Mouse (Mus musculus) spleen, postnatal 10 days (tissue): ENCODE measurements at regions not wholly inside any gene's neighbourhood (a gene's known extent, or its start where the extent isn't known, plus 50 kb on each side); places are given as distances from the start of the nearest gene placed in this dataset.
"Not testable (repeated sequence)": the region's sequence is repeated elsewhere in the genome, so short reads cannot be mapped to it uniquely, and the experiment has no call there.

Source experiments
- DNase-seq, 2 experiments: peaks; one replicate each; pipeline ENCODE4 v3.0.0; 2021 to 2022; ENCODE audit warnings: low spot score in 2 of 2

DNA sequence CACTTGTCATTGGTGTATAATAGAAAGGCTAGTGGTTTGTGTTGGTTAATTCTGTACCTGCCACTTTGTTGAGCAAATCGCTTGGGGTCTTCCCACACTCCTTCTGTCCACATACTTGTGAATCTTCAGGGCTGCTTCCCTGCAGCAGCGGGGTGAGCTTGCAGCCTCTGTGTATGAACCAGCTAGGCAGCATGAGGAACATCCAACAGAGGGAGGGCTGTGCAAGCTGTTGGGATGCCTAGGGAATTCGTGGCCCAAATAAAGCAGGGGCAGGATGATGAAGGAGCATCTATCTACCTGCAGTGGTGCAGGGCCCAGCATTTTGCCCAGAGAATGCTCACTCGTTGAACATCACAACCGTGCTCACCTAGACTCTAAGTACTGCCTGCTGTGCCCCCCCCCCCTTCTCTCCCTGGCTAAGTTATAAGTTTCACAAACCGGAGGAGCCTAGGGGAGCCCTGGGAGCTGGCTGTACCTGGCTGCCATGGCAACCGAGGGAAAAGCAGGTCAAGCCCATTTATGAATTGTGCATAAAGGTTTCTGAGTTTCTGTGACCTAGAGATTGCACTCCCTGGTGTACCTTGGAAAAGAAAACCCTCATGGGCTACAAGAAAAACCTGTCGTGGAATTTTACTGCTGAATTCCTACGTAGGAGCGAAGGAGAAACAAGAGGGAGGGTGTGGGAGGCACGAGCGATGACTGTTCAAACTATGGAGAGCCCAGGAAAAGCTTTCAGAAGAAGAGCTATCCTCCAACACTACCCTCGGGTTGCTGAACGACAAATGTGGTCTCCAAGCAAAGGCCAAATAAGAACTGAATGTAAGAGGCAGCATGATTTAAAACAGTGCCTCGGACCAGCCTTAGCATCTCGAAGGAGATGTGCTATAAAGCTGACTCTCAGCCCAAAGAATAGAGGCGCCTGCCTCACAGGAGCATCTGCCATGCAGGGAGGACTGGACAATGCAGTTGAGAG, 131.0 kb upstream of the Dapk1 start:
- DNase-seq: no peak

DNA sequence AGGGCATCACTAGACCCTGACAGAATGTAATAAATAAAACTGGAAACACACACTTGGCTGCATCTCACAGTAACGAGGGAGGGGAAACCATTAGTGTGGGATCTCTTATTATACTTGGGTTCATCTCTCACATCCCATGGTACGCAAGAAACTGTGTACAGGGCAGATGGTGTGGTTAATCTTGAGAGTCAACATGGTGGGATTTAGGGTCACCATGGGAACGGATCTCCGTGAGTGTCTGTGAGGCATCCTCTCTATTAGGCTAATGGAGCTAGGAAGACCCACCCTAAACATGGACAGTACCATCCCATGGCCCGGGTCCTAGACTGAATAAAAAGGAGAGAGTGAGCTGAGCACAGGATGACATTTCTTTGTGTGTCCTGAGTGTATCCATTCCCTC, 130.1 kb upstream of the Dapk1 start:
- DNase-seq: no peak

DNA sequence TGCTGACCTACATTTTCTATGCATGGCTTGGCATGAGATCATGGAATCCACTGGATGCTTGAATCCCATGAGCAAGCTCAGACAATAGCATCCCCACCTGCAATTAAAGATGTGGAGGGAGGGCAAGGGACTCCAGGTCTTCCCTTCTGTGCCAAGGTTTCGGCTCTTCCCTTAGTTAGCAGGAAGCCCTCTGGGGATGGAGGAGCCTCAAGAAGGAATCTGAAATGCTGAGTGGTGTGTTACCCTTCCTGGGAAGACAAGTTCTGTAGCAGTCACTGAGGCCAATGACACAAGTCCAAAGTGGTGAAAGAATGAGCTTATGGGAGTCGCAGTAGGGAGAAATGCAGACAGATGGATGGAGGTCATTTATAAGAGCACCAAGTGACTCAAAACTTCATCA, 125.4 kb upstream of the Dapk1 start:
- DNase-seq: no peak

DNA sequence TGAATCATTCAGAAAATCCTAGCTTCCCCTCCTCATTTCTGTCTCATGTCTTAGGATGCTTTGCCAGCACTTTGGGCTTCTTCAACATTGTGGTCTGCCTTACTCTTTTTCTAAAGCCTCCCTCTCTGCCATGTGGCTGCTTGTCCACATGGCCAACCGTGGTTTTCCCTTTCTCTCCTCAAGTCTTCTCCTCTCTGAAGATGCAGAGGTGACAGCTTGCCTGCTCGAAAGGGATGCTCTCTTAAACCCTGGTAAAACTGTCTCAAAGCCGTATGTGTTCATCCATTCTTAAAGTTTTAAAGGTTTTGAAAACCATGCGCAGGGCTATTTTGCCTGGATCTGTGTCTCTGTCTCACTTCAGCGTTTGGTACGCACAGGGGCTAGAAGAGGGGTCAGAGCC, 123.4 kb upstream of the Dapk1 start:
- no peak for DNase-seq

DNA sequence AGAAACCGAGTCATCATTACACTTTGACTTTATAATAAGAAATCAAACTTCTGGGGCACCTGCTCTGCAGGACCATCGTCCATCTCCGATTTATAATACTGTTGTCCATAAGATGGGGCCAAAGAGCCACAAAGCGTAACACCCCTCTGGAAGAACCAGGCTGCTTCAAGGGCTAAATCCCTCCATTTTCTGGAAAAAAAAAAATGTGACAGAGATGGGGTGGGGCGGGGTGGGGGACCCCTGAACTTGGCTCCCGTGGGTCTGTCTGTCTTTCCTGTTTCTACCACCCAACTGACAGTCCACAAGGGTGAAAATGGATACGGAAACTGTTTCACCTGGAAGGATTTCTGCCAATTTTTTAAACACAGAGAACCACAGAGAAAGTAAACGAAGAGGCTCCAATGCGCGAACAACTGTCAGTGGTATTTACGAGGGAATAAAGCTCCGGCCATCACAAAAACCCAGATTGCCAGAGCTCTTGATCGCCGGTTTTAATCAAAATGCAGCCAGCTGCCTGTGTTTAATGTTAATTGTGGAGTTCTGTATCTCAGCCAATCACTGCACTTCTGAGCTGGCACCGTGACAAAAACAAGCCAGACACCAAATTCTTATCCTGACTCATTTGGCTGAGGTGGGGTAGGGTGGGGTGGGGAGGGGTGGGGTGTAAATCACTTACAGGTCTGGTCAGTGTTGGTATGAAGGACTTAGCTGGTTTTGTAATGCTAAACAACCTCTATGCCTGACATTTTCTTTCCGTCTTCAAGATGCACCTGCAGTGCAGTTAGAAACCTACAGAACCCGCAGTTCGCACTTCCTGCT, 122.5 kb upstream of the Dapk1 start:
- DNase-seq: no peak

DNA sequence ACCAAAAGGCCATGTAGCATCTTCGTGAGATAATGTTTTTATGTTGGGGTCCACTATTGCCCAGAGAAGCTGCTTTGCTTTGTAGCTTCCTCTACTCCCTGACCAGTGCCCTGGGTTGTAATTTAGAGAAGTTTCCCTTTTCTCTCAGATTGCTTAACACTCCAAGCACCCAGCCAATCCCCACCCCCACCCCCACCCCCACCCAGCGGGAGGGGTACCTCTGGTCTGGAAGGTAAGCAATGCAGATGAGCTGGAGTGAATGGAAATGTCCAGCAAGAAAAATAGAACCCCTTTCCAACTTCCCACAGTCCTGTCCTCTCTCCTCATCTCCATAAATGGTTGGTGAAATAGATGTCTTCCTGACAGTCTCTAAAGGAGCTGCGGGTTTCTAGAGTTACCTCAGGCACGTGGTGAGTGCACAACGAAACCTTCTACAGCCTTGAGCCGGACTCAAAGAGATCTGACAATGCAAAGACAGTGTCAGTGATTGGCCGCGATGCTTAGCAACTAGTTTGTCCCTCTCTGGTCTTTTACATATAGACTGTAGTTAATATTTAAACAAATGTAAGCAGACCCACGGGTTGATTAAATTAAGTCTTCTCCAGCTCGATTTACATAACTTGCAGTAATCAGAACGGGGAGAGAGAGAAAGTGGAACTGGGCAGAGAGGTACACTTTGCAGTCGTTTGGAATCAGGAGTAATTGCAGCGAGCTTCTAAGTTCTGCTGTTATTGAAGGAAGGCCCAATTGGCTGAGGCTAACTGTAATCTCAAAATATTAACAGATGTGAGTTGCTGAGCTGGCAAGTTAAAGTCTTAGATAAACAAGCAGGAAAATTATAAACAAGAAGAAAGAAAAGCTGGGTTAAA, 121.7 kb upstream of the Dapk1 start:
- no peak for DNase-seq

DNA sequence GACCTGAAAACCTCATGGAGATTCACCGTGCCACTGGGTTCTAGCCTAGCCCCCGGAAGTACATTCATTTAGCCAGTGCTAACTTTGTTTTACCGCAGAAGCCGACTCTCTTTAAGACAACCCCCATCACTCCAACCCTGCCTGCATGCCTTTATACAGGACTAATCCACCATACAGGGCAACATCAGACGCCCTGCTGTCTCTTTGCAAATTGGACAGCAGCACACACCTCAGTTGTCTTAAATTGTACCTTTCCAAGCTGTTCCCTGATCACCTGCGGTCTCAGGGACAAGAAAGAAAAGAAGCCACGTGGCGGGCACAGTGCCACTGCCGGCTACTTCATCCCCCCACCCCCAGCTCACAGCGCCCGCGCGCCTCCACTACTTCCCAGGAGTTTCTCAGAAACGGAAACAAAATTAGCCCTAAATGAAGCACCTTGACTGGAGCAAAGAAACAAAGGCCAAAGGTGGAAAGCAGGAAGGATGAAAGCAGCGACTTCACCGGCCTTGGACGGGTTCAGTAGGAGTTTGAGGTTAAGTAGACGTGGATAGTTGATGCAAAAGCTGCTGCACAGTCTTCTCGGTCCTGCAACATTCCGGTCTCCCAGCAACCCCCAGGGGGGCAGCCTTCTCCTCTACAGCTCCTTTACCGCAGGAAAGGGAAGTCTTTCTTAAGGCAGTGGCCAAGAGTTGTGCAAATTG, 120.9 kb upstream of the Dapk1 start:
- no peak for DNase-seq

DNA sequence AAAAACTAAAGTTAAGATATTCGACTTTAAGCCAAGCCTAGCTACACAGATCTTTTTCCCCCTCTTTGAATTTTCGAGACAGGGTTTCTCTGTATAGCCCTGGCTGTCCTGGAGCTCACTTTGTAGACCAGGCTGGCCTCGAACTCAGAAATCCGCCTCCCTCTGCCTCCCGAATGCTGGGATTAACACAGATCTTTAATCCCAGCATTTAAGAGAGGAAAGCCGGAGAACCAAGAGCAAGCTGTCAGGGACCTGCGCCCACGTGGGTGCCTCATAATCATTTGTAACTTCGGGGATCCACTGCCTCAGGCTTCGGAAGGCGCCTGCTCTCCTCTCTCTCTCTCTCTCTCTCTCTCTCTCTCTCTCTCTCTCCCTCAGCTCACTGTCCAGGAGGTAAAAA, 120.3 kb upstream of the Dapk1 start:
- DNase-seq: not testable (repeated sequence)

DNA sequence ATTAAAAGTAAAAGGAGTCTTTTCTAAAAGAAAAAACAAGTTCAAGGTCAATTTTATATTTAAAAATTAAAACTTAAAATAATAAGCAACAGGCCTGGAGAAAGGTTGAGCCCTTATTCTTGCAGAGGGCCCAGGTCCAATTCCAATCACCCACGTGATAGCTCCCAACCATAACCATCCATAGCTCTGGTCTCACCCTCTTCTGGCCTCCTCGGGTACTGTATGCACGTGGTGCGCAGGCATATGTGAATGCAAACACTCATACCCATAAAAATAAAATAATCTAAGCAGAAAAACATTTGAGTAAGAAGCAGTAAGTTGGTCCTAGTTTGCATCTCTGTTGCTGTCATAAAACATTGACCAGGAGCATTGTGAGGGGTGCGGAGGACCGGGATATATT, 119.8 kb upstream of the Dapk1 start:
- no peak for DNase-seq

DNA sequence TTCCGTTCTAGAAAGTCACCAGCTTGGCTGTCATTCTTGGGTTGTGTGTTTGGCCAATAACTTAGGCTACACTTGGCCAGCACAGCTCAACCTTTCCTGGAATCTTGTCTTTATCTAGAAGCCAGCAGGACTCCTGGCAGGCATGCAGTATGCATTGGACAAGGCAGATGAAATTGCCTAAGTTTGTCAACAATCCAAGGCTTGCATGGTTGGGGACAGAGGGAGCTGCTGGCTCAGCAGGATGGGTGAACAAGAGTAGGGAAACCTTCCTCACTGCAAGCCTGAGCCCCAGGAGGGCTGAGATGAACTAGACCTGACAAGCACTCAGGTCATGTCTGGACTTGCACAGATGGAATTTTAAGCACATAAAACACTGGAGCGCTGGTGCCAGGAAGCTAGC, 115.6 kb upstream of the Dapk1 start:
- DNase-seq: no peak

DNA sequence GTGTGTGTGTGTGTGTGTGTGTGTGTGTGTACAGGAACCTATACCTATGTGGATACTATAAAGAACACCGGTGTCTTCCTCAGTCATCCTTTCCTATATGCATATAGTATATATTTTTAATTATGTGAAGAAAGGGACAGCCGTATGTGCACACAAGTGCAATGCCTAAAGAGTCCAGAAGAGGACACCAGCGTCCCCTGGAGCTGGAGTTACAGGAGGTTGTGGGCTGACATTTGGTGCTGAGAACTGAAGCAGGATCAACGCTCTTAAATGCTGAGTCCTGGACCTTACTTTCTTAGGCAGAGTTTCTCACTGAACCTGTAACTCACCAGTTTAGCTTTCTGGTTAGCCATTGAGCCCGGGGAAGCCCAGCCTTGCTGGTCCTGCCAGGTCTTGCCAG, 114.9 kb upstream of the Dapk1 start:
- no peak for DNase-seq

DNA sequence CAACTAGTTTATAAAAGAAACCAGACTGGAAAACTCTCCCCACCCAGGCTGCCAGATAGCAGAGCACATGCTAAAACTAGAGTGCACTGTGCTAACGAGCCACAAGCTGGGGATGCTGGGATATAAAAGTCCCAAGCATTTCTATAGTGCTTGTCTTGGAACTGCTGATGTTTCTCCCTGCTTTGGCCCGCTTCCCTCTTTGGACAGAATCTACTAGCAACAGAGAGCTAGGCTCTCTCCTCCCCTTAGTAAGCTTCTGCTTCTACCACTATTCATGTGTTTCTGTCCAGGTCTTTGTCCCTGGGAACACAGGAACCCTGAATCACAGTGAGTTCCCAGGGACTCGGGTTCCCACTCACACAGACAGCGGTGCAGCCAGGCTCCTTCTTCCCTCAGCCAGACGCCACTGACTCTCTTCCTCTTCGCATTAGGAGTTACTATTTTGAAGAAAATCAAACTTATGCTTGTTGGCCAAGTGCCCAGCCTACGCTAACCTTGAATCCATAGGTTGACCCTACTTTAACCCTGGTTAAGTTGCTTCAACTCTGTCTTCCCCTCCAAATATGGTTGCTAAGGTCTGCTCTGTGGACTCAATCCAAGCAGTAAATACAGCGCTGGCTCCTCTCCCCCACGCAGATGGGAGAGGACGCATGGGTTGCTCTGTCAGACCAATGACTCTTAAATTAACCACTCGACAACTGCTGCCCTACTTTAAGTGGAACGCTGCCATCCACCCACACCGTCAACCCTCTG, 113.4 kb upstream of the Dapk1 start:
- no peak for DNase-seq

DNA sequence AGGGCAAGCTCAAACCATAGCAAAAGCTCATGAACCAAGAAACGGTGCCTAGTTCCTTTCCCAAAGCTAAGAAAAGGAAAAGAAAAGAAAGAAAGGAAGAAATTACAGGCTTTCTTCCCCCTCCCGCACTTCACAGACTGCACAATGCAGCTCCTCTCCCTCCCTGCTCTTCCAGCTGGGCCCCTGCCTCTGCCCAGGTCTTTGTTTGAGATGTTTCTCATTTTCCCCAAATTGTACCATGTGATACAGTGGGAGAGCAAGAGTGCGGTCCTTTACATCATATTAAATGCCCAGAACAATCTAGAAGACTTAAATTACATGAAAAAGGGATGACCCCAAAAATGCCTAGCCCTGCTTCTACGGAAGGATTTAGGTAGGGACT, 112.9 kb upstream of the Dapk1 start:
- DNase-seq: no peak

DNA sequence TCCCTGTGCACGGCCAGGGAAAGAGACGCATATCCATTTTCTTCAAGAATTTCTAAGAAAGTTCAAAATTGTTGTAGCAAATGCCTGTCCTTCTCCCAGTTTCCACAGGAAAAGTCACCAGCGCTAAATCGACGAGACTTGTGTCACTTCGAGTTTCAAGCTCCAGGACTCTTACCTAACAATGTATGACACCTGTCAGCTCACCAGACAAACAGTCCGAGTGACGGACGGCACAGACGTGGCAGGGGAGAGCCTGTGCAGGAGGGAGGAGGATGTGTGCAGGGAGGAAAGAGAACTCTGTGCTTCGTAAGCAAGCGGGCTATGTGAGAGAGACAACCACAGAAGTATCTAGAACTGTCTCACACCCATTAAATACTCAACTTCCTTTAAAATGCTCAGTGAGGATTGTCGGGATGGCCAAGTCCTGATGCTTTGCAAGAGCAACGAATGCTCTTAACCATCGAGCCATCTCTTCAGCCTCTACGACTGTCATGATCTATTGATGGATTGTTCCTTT, 109.7 kb upstream of the Dapk1 start:
- no peak for DNase-seq

DNA sequence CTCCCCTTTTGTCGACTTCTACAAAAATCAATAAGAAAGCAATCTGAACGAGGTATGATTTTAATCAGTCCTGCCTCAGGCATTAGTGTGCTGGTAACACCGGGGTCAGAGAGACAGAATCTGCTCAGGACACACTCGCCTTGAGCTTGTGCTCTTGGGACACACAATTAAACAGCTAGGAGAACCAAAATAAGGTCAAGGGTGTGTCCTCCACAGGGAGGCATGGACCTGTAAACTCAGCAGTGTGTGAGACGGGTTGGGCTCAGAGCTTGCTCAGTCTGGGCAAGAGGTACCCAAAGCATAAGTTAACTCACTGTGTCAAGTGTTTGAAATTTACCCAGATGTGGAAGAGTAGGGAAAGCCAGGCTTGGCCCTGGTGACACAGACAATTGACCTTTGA, 107.9 kb upstream of the Dapk1 start:
- DNase-seq: no peak

DNA sequence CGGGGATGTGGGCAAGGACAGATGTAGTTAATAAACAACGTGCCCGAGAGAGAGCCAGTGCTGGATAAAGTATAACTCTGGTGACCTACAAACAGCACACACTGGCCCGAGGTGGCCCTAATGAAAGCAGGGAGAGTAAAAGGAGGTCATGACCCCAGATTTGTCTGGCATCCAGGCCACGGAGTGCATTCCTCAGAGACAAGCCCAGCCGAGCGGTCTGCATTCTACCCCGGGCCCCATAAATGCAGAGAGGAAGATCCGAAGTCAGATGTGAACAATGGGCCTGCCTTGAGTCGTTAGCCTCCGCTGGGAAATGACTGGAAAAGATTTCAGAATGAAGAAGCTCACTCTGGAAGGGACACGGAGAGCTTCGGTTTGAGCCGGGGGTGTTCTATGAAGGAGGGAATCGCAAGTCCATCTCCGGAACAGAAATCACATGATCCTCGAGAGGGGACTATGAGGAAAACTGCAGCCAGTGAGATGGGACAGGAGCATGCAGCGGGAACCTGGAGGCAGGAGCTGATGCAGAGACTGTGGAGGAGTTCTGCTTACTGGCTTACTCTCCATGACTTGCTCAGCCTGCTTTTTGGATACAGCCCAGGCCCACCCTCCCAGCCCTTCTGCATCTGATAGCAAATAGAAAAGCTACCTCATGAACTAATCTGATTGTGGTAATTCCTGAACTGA, 103.9 kb upstream of the Dapk1 start:
- DNase-seq: no peak

DNA sequence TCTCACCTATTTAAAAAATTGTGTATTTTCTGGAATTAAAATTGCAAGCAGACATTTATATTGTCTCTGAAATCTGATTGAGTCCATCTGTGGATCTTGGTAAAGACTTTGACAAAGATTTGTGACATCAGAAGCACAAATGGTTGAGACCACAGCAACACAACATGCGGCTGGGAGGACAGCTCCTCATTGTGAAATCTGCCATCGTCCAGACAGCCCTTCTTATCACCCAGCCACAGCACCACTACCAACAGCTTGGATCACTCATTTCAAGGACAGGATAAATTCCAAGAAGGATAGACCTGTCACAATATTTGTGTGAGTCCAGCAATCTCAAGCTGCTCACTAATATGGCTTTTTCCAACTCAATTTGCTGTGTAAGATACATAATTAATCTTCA, 97.6 kb upstream of the Dapk1 start:
- DNase-seq: no peak

DNA sequence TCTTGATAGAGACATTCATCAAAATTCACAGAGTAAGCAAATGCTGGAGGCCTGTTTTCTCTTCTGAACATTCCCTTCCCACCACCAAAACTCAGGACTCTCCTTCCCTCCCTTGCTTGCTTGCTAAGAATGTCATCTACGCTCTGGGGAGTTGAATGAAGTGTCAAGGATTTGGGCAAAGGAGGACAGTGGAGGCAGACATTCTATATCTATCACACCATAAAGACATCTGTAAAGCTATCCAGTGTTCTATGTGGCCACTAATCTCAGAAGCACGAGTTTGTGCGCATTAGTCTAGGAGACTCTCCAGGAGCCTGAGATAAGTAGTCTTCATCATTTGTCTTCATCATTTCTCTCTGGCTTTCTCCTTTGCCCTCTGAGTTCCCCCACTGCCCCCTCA, 94.1 kb upstream of the Dapk1 start:
- DNase-seq: no peak

DNA sequence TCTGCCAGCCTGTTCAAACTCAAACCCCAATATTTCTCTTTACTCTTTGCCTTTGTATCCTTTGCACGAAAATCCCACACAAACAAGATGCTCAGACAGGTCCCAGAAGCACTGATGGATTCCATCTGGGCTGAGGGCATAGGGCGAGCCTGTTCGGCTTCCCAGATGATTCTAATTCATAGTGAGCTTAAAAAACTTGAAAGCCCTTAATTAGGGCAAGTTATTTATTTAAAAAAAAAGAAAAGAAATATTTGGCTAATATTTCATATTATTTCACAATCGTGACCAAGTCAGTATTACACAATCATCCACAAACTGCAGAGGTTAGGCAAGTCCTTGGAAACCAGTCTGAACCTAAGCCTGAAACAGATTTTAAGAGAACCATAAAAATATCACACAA, 93.7 kb upstream of the Dapk1 start:
- no peak for DNase-seq

DNA sequence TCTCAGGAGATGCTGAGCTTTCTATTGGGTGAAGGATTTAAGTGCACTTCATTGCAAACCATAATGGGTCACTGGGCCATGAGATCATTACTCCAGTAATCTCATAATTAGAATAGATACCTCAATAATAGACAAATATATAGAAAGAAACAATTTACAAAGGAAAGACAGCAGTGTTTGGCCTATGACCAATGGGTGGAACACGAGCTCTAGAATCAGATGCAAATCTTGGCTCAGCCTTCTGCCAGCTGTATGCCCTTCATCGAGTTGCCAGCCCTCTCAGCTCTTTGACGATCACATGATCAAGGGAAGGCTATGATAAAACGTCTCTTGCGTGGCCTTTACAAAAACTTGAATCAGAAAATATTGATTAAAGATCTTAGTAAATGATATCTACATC, 92.9 kb upstream of the Dapk1 start:
- DNase-seq: no peak
